In the genomic region with DNA sequence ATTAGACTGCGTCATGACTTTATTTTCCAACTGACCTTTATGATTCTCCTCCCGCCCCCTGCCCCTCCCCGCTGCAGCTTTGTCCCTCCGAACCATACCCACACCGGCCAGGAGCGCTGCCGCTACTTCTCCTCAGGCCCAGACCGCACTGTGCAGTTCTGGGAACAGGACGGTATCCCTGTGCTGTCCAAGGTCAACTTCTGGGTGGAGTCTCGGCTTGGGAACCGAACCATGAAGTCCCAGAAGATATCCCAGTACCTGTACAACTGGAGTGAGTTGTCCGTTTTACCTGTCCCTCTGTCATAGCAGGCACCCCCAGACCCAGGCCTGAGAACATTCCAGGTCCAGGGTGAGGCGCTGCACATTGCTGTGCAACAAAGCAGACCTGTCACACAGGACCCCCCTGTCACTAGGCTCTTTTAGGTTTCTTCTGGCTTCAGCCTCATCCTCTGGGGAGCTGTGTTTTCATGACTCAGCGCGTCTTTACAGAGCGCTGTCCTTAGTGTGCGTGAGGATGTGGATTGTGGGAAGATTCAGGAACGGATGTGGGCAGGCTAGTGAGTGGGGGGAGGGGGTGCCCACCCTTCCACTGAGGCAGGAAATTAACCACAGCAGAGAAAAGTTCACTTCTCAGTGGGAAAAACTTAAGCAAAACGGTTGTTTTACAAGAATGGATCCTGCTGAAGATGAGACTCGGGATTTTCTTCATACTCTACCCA, we compare ENCODE assay signal across 14 mouse cellular contexts. TPM values are rescaled to one million over a fixed set of nuclear protein-coding genes. Genes with fewer than 3 reads are reported as not detected.
A peak's percentile ranks its signal among the peaks of the same experiment; 100 is the strongest.
DNase-seq lines count a peak whose midpoint lies in the region; ATAC-seq and TF ChIP-seq lines count a peak whose summit lies in the region.
"Had no signal": no experiment of that assay in that cellular context is flagged by ENCODE, and none has a peak within 500 bp of the region (broad histone marks: within the 10 kb centered on the region; RNA-seq: fewer than 3 reads in every experiment).

No protein-coding gene starts in this region.

- peak; percentile 77 for DNase-seq in CD4-positive helper T cell, adult 2 months (ENCODE audit: low read depth, low spot score)
- DNase-seq in NIH3T3 (ENCODE audit: low read depth), result peak; percentile 36
- DNase-seq in thymus, postnatal 25 days, result peak; percentile 80
- DNase-seq in frontal cortex, postnatal 36 days (ENCODE audit: low spot score in 2 of 2), result no peak
- no peak for DNase-seq in midbrain, postnatal 0 days (ENCODE audit: low spot score)
- no peak for DNase-seq in left cerebral cortex, postnatal 14 days (ENCODE audit: low spot score in 2 of 2)
- DNase-seq: cerebellum, adult 18-20 months; forebrain, postnatal 0 days; gastrocnemius, postnatal 36 days; kidney, adult 8-10 months; liver, postnatal 0 days had no signal

- peak overlapping the region; percentile 88 for H3K4me3 ChIP-seq in megakaryocyte, embryonic 14.5 days (replicated peaks)
- H3K4me3 ChIP-seq in midbrain, postnatal 0 days (ENCODE audit: low read depth, low read length), result no peak overlapping the region
- H3K4me3 ChIP-seq: heart, embryonic 13.5 days; hindbrain, embryonic 13.5 days had no signal

- H3K4me1 ChIP-seq in megakaryocyte, embryonic 14.5 days, result peaks cover 96% of the 10 kb centered on the region
- no peaks in the 10 kb centered on the region for H3K4me1 ChIP-seq in midbrain, postnatal 0 days (ENCODE audit: insufficient read depth, low read length)
- H3K4me1 ChIP-seq: heart, embryonic 13.5 days; hindbrain, embryonic 13.5 days had no signal

- 78% methylated on average over 20 of the region's 20 CpGs for WGBS in midbrain, postnatal 0 days

- no peak overlapping the region for H3K27ac ChIP-seq in midbrain, postnatal 0 days (ENCODE audit: low read depth, low read length)
- H3K27ac ChIP-seq: heart, embryonic 13.5 days; hindbrain, embryonic 13.5 days had no signal

- no peak overlapping the region for H3K4me2 ChIP-seq in midbrain, postnatal 0 days (ENCODE audit: low read depth, low read length, poor library complexity, severe bottlenecking)
- H3K4me2 ChIP-seq: heart, embryonic 13.5 days; hindbrain, embryonic 13.5 days had no signal

- H3K9ac ChIP-seq in midbrain, postnatal 0 days (replicated peaks; ENCODE audit: low read length, poor library complexity, severe bottlenecking), result no peak overlapping the region
- H3K9ac ChIP-seq: forebrain, postnatal 0 days; heart, embryonic 13.5 days; liver, postnatal 0 days had no signal

- no peak for TF ChIP-seq CTCF in midbrain, postnatal 0 days (IDR thresholded peaks at IDR 0.05)

- no peaks in the 10 kb centered on the region for H3K9me3 ChIP-seq in megakaryocyte, embryonic 14.5 days
- H3K9me3 ChIP-seq in midbrain, postnatal 0 days (ENCODE audit: low read length), result no peaks in the 10 kb centered on the region
- H3K9me3 ChIP-seq: heart, embryonic 13.5 days; hindbrain, embryonic 13.5 days had no signal

- H3K27me3 ChIP-seq in megakaryocyte, embryonic 14.5 days (replicated peaks), result no peaks in the 10 kb centered on the region
- 0 out of 2 replicates have a peak, but pooled peaks cover 2% of the 10 kb centered on the region for H3K27me3 ChIP-seq in midbrain, postnatal 0 days (ENCODE audit: insufficient read depth, low read length)

- no peak for ATAC-seq in midbrain, postnatal 0 days (ENCODE audit: low FRiP score)
- ATAC-seq: forebrain, postnatal 0 days; liver, postnatal 0 days had no signal

- peaks cover 52% of the 10 kb centered on the region for H3K36me3 ChIP-seq in megakaryocyte, embryonic 14.5 days (replicated peaks; ENCODE audit: low read length)
- no peaks in the 10 kb centered on the region for H3K36me3 ChIP-seq in midbrain, postnatal 0 days (ENCODE audit: insufficient read depth, low read length)
- H3K36me3 ChIP-seq: heart, embryonic 13.5 days; hindbrain, embryonic 13.5 days had no signal

- intact Hi-C loops in left cerebral cortex, postnatal 14 days (cut with DNase I), result no loop called here

RNA-seq across cellular contexts. Expression of gene Il12rb1, which starts 2.9 kb away (rescaled TPM):
- 10.8 and 11.1 TPM in 2 replicates for polyA plus RNA-seq in megakaryocyte, embryonic 14.5 days (2012; ENCODE audit: insufficient read depth, low replicate concordance)
- not detected in 2 replicates for total RNA-seq in midbrain, postnatal 0 days (2014; rRNA removed)
- not detected in 2 replicates for polyA plus RNA-seq in midbrain, postnatal 0 days (2015; fragmentation: Nextera tagmentation; extraction: Ambion mirVana)
- total RNA-seq in left cerebral cortex, postnatal 14 days (2021), result 1 to 10 TPM; 1.2 TPM
- polyA plus RNA-seq: forebrain, postnatal 0 days; heart, embryonic 13.5 days had no signal

RNA-seq across cellular contexts. Expression of gene Mast3, which starts 6.3 kb away (rescaled TPM):
- 370 and 778 TPM in 2 replicates for polyA plus RNA-seq in megakaryocyte, embryonic 14.5 days (2012; ENCODE audit: insufficient read depth, low replicate concordance)
- total RNA-seq in midbrain, postnatal 0 days (2014; rRNA removed), result 33.2 and 34.1 TPM in 2 replicates
- polyA plus RNA-seq in midbrain, postnatal 0 days (2015; fragmentation: Nextera tagmentation; extraction: Ambion mirVana), result 20.2 and 24.0 TPM in 2 replicates
- 100 to 1,000 TPM; 176 to 185 TPM for total RNA-seq in left cerebral cortex, postnatal 14 days (2021)

RNA-seq across cellular contexts. Expression of gene Arrdc2, which starts 28.4 kb away (rescaled TPM):
- 30.6 and 35.6 TPM in 2 replicates for polyA plus RNA-seq in megakaryocyte, embryonic 14.5 days (2012; ENCODE audit: insufficient read depth, low replicate concordance)
- total RNA-seq in midbrain, postnatal 0 days (2014; rRNA removed), result 13.6 TPM in 2 replicates
- 6.0 and 6.6 TPM in 2 replicates for polyA plus RNA-seq in midbrain, postnatal 0 days (2015; fragmentation: Nextera tagmentation; extraction: Ambion mirVana)
- total RNA-seq in left cerebral cortex, postnatal 14 days (2021), result 10 to 100 TPM; 10.2 to 17.2 TPM

RNA-seq across cellular contexts. Expression of gene Pik3r2, which starts 34.6 kb away (rescaled TPM):
- polyA plus RNA-seq in megakaryocyte, embryonic 14.5 days (2012; ENCODE audit: insufficient read depth, low replicate concordance), result 51.5 and 59.4 TPM in 2 replicates
- total RNA-seq in midbrain, postnatal 0 days (2014; rRNA removed), result 141 and 159 TPM in 2 replicates
- 102 and 113 TPM in 2 replicates for polyA plus RNA-seq in midbrain, postnatal 0 days (2015; fragmentation: Nextera tagmentation; extraction: Ambion mirVana)
- 100 to 1,000 TPM; 162 to 174 TPM for total RNA-seq in left cerebral cortex, postnatal 14 days (2021)

RNA-seq across cellular contexts. Expression of gene Mpv17l2, which starts 50.4 kb away (rescaled TPM):
- 99.7 and 186 TPM in 2 replicates for polyA plus RNA-seq in megakaryocyte, embryonic 14.5 days (2012; ENCODE audit: insufficient read depth, low replicate concordance)
- 27.8 and 29.2 TPM in 2 replicates for total RNA-seq in midbrain, postnatal 0 days (2014; rRNA removed)
- 43.7 and 45.8 TPM in 2 replicates for polyA plus RNA-seq in midbrain, postnatal 0 days (2015; fragmentation: Nextera tagmentation; extraction: Ambion mirVana)
- 10 to 100 TPM; 36.3 to 36.5 TPM for total RNA-seq in left cerebral cortex, postnatal 14 days (2021)

Comparison
In these comparisons a context has a peak if more than half of its experiments do, and no peak if none do; other contexts are left out.
1. DNase-seq: peak in CD4-positive helper T cell, adult 2 months (single experiment), NIH3T3 (single experiment) and thymus, postnatal 25 days (single experiment); none in frontal cortex, postnatal 36 days (0 of 2), midbrain, postnatal 0 days (single experiment) and left cerebral cortex, postnatal 14 days (0 of 2).